ENCODE assay signal across 30 mouse cellular contexts in genomic region chr9:78493171-78493570, GRCm38 (mm10). TPM values are rescaled to one million over a fixed set of nuclear protein-coding genes. Genes with fewer than 3 reads are reported as not detected.
"Had no signal": no experiment of that assay in that cellular context is flagged by ENCODE, and none has a peak within 500 bp of the region (broad histone marks: within the 10 kb centered on the region; RNA-seq: fewer than 3 reads in every experiment).

No protein-coding gene starts in this region.

- H3K27ac ChIP-seq: heart, adult 2 months; heart, embryonic 13.5 days; heart, embryonic 15.5 days; hindbrain, embryonic 13.5 days; hindbrain, embryonic 15.5 days; hindbrain, postnatal 0 days; kidney, embryonic 15.5 days; kidney, postnatal 0 days; limb, embryonic 13.5 days; limb, embryonic 15.5 days; liver, embryonic 12.5 days; liver, embryonic 14.5 days had no signal

- H3K9me3 ChIP-seq: heart, embryonic 13.5 days; heart, embryonic 15.5 days; hindbrain, embryonic 13.5 days; hindbrain, embryonic 15.5 days; kidney, embryonic 15.5 days; limb, embryonic 13.5 days; limb, embryonic 15.5 days; liver, embryonic 12.5 days had no signal

- DNase-seq: gastrocnemius, postnatal 14 days; gastrocnemius, postnatal 36 days; heart, adult 11 months; heart, adult 2 months; heart, postnatal 14 days; heart, postnatal 36 days; kidney, adult 11 months; kidney, adult 2 months; kidney, adult 9 months; kidney, postnatal 14 days; kidney, postnatal 36 days; layer of hippocampus, adult 9-11 months; layer of hippocampus, postnatal 36 days; lung, adult 18-20 months had no signal

- H3K4me1 ChIP-seq: kidney, embryonic 15.5 days; limb, embryonic 13.5 days had no signal

- H3K27me3 ChIP-seq: heart, embryonic 13.5 days; heart, embryonic 15.5 days; hindbrain, embryonic 13.5 days; hindbrain, embryonic 15.5 days; kidney, embryonic 15.5 days; limb, embryonic 13.5 days; limb, embryonic 15.5 days; liver, embryonic 12.5 days had no signal

- H3K36me3 ChIP-seq: heart, embryonic 13.5 days; heart, embryonic 15.5 days; hindbrain, embryonic 13.5 days; hindbrain, embryonic 15.5 days; kidney, embryonic 15.5 days; limb, embryonic 13.5 days; limb, embryonic 15.5 days; liver, embryonic 12.5 days had no signal

- H3K4me3 ChIP-seq: heart, adult 2 months; heart, embryonic 13.5 days; heart, embryonic 15.5 days; hindbrain, embryonic 13.5 days; hindbrain, embryonic 15.5 days; kidney, embryonic 15.5 days; limb, embryonic 13.5 days; limb, embryonic 15.5 days; liver, embryonic 12.5 days had no signal

- H3K4me2 ChIP-seq: heart, embryonic 11.5 days; heart, embryonic 13.5 days; heart, embryonic 15.5 days; hindbrain, embryonic 13.5 days; hindbrain, embryonic 15.5 days; kidney, embryonic 15.5 days; limb, embryonic 13.5 days; limb, embryonic 15.5 days; liver, embryonic 12.5 days had no signal

- H3K9ac ChIP-seq: heart, embryonic 13.5 days; heart, embryonic 15.5 days; hindbrain, embryonic 13.5 days; hindbrain, embryonic 15.5 days; kidney, embryonic 15.5 days; limb, embryonic 13.5 days; limb, embryonic 15.5 days; liver, embryonic 12.5 days; liver, embryonic 14.5 days had no signal

- ATAC-seq: hindbrain, postnatal 0 days; liver, embryonic 12.5 days had no signal

RNA-seq across cellular contexts. Expression of gene Gm17324, which starts 44.6 kb away (rescaled TPM):
- total RNA-seq: gastrocnemius, adult 18-20 months; gastrocnemius, adult 8-10 months; gastrocnemius, postnatal 14 days; gastrocnemius, postnatal 36 days; heart, adult 2 months; heart, postnatal 14 days; heart, postnatal 36 days had no signal
- polyA plus RNA-seq: heart, adult 2 months; intestine, embryonic 14.5 days; large intestine, adult 2 months had no signal
